Mouse (Mus musculus) heart, postnatal 0 days (tissue): ENCODE data around the gene Farsb.

Experiments
- CTCF ChIP-seq: IDR thresholded peaks from 2 replicates; pipeline ENCODE4 v1.5.1; 2016; ENCODE audit warnings: antibody characterized with exemption, control low read depth, low read depth
- EP300 ChIP-seq: IDR thresholded peaks from 2 replicates; pipeline ENCODE4 v1.6.1; 2016; ENCODE audit warnings: antibody characterized with exemption, low read depth

- TF ChIP-seq EP300 (no peak), CTCF (no peak)
These were observed 4.3 kb downstream of the Farsb start for GRCm38 (mm10) chr1:78484361-78484760.
